ENCODE assay signal across 8 mouse cellular contexts in genomic region chr19:46045696-46046311, GRCm38 (mm10). TPM values are rescaled to one million over a fixed set of nuclear protein-coding genes. Genes with fewer than 3 reads are reported as not detected.
DNase-seq lines count a peak whose midpoint lies in the region; ATAC-seq and TF ChIP-seq lines count a peak whose summit lies in the region.

No protein-coding gene starts in this region.

- peak overlapping the region; percentile 95 for H3K27ac ChIP-seq in liver, postnatal 0 days (ENCODE audit: low read depth)
- H3K27ac ChIP-seq in neural tube, embryonic 15.5 days (replicated peaks) = peak overlapping the region; percentile 99

- peak overlapping the region; percentile 92 for H3K9ac ChIP-seq in liver, postnatal 0 days (replicated peaks)
- H3K9ac ChIP-seq in neural tube, embryonic 15.5 days (replicated peaks) = peak overlapping the region; percentile 96

- H3K4me1 ChIP-seq in liver, postnatal 0 days (ENCODE audit: insufficient read depth) = peaks cover 50% of the 10 kb centered on the region
- H3K4me1 ChIP-seq in neural tube, embryonic 15.5 days = peaks cover 52% of the 10 kb centered on the region

- H3K27me3 ChIP-seq in liver, postnatal 0 days (ENCODE audit: insufficient read depth, low read length) = no peaks in the 10 kb centered on the region
- no peaks in the 10 kb centered on the region for H3K27me3 ChIP-seq in neural tube, embryonic 15.5 days (replicated peaks)

- H3K9me3 ChIP-seq in liver, postnatal 0 days (ENCODE audit: low read length) = no peaks in the 10 kb centered on the region
- H3K9me3 ChIP-seq in neural tube, embryonic 15.5 days (replicated peaks) = no peaks in the 10 kb centered on the region

- WGBS in liver, postnatal 0 days (ENCODE audit: insufficient replicate concordance) = 2% methylated on average over 7 of the region's 7 CpGs
- WGBS in neural tube, embryonic 15.5 days = 3% methylated on average over 7 of the region's 7 CpGs

- H3K4me2 ChIP-seq in liver, postnatal 0 days (ENCODE audit: low read depth, low read length) = peak overlapping the region; percentile 95
- H3K4me2 ChIP-seq in neural tube, embryonic 15.5 days = peak overlapping the region; percentile 92

- DNase-seq in CD4-positive helper T cell, adult 2 months (ENCODE audit: low read depth, low spot score) = peak; percentile 20
- DNase-seq in NIH3T3 (ENCODE audit: low read depth) = peak; percentile 72
- DNase-seq in embryo, embryonic 11.5 days (ENCODE audit: low read depth, low spot score) = peak; percentile 40
- peak; percentile 72 for DNase-seq in heart, adult 8-10 months (ENCODE audit: low spot score)
- DNase-seq in kidney, adult 8-10 months = peak; percentile 55 to 70
- DNase-seq in liver, postnatal 0 days = peak; percentile 57

- H3K4me3 ChIP-seq in liver, postnatal 0 days (ENCODE audit: low read depth, low read length) = peak overlapping the region; percentile 81
- H3K4me3 ChIP-seq in neural tube, embryonic 15.5 days (replicated peaks) = peak overlapping the region; percentile 97

- no peaks in the 10 kb centered on the region for H3K36me3 ChIP-seq in liver, postnatal 0 days (replicated peaks; ENCODE audit: insufficient read depth, low read length)
- no peaks in the 10 kb centered on the region for H3K36me3 ChIP-seq in neural tube, embryonic 15.5 days

- no peak for TF ChIP-seq EP300 in liver, postnatal 0 days (IDR thresholded peaks at IDR 0.05; ENCODE audit: low read depth)

- TF ChIP-seq CTCF in liver, postnatal 0 days (IDR thresholded peaks at IDR 0.05; ENCODE audit: low read depth) = no peak

- ATAC-seq in liver, postnatal 0 days = peak; percentile 14; the same call in 1 of the 2 replicates
- peak; percentile 67 for ATAC-seq in neural tube, embryonic 15.5 days (ENCODE audit: low FRiP score)
- no peak for ATAC-seq in erythroid progenitor cell, adult 5-6 weeks (replicated peaks; ENCODE audit: low FRiP score, poor library complexity, severe bottlenecking)

RNA-seq across cellular contexts. Expression of gene Ldb1, which starts 0.8 kb away (rescaled TPM):
- total RNA-seq in heart, adult 8-10 months (2022) = 10 to 100 TPM; 37.1 to 51.0 (median 42.0) TPM
- polyA plus RNA-seq in liver, postnatal 0 days (2015; fragmentation: Nextera tagmentation; extraction: Ambion mirVana) = 32.3 and 34.4 TPM in 2 replicates
- 93.4 and 93.9 TPM in 2 replicates for polyA plus RNA-seq in neural tube, embryonic 15.5 days (2015; fragmentation: Nextera tagmentation; extraction: Ambion mirVana)
- 45.3 and 53.3 TPM in 2 replicates for total RNA-seq in erythroid progenitor cell, adult 5-6 weeks (2015; ENCODE audit: low replicate concordance)
- 62.8 and 77.5 TPM in 2 replicates for total RNA-seq in erythroid progenitor cell, adult 5-6 weeks (2017; ENCODE audit: low replicate concordance)

RNA-seq across cellular contexts. Expression of gene Pprc1, which starts 1.1 kb away (rescaled TPM):
- total RNA-seq in heart, adult 8-10 months (2022) = 10 to 100 TPM; 12.3 to 17.0 (median 13.8) TPM
- polyA plus RNA-seq in liver, postnatal 0 days (2015; fragmentation: Nextera tagmentation; extraction: Ambion mirVana) = 7.7 and 8.1 TPM in 2 replicates
- 16.1 and 24.0 TPM in 2 replicates for polyA plus RNA-seq in neural tube, embryonic 15.5 days (2015; fragmentation: Nextera tagmentation; extraction: Ambion mirVana)
- total RNA-seq in erythroid progenitor cell, adult 5-6 weeks (2015; ENCODE audit: low replicate concordance) = 69.2 and 76.8 TPM in 2 replicates
- total RNA-seq in erythroid progenitor cell, adult 5-6 weeks (2017; ENCODE audit: low replicate concordance) = 76.5 and 82.0 TPM in 2 replicates

RNA-seq across cellular contexts. Expression of gene Nolc1, which starts 29.9 kb away (rescaled TPM):
- 10 to 100 TPM; 18.4 to 19.6 (median 18.7) TPM for total RNA-seq in heart, adult 8-10 months (2022)
- polyA plus RNA-seq in liver, postnatal 0 days (2015; fragmentation: Nextera tagmentation; extraction: Ambion mirVana) = 23.1 and 26.9 TPM in 2 replicates
- polyA plus RNA-seq in neural tube, embryonic 15.5 days (2015; fragmentation: Nextera tagmentation; extraction: Ambion mirVana) = 59.4 and 67.9 TPM in 2 replicates
- 9.6 and 16.2 TPM in 2 replicates for total RNA-seq in erythroid progenitor cell, adult 5-6 weeks (2015; ENCODE audit: low replicate concordance)
- total RNA-seq in erythroid progenitor cell, adult 5-6 weeks (2017; ENCODE audit: low replicate concordance) = 18.5 and 27.3 TPM in 2 replicates

RNA-seq across cellular contexts. Expression of gene Hps6, which starts 42.5 kb away (rescaled TPM):
- 1 to 10 TPM; 5.3 to 6.7 (median 6.1) TPM for total RNA-seq in heart, adult 8-10 months (2022)
- 2.0 and 2.2 TPM in 2 replicates for polyA plus RNA-seq in liver, postnatal 0 days (2015; fragmentation: Nextera tagmentation; extraction: Ambion mirVana)
- polyA plus RNA-seq in neural tube, embryonic 15.5 days (2015; fragmentation: Nextera tagmentation; extraction: Ambion mirVana) = 5.4 and 7.8 TPM in 2 replicates
- total RNA-seq in erythroid progenitor cell, adult 5-6 weeks (2015; ENCODE audit: low replicate concordance) = not detected in 2 replicates
- total RNA-seq in erythroid progenitor cell, adult 5-6 weeks (2017; ENCODE audit: low replicate concordance) = 1.2 TPM in 1 of 2 replicates, not detected in the other

RNA-seq across cellular contexts. Expression of gene Armh3, which starts 47.5 kb away (rescaled TPM):
- 10 to 100 TPM; 14.8 to 19.0 (median 16.0) TPM for total RNA-seq in heart, adult 8-10 months (2022)
- 3.1 and 3.5 TPM in 2 replicates for polyA plus RNA-seq in liver, postnatal 0 days (2015; fragmentation: Nextera tagmentation; extraction: Ambion mirVana)
- polyA plus RNA-seq in neural tube, embryonic 15.5 days (2015; fragmentation: Nextera tagmentation; extraction: Ambion mirVana) = 20.5 and 21.3 TPM in 2 replicates
- total RNA-seq in erythroid progenitor cell, adult 5-6 weeks (2015; ENCODE audit: low replicate concordance) = 0.72 and 3.4 TPM in 2 replicates
- total RNA-seq in erythroid progenitor cell, adult 5-6 weeks (2017; ENCODE audit: low replicate concordance) = 1.2 and 2.0 TPM in 2 replicates

Comparison
In these comparisons a context has a peak if more than half of its experiments do, and no peak if none do; other contexts are left out.
1. DNase-seq: peak in every context shown above with its lines; median percentile 72 in NIH3T3; 72 in heart, adult 8-10 months; 62 in kidney, adult 8-10 months; 57 in liver, postnatal 0 days; 40 in embryo, embryonic 11.5 days; 20 in CD4-positive helper T cell, adult 2 months.